Mouse (Mus musculus): ENCODE data around the gene Chst3. TPM values are rescaled to one million over a fixed set of nuclear protein-coding genes. Genes with fewer than 3 reads are reported as not detected.

The Chst3 gene
- total RNA-seq (2014; rRNA removed), result 3.9 and 5.6 TPM in 2 replicates
- 0.33 and 0.61 TPM in 2 replicates for polyA plus RNA-seq (2015; fragmentation: Nextera tagmentation; extraction: Ambion mirVana)

GRCm38 (mm10) chr10:60218591-60219499, at the start of gene Chst3:
TSS of gene Chst3 (minus strand) at chr10:60219260.
- 0 out of 2 replicates have a peak, but pooled peaks have one; percentile 28 for TF ChIP-seq CTCF (IDR thresholded peaks at IDR 0.05; ENCODE audit: low read depth)
- Histone ChIP-seq H3K27ac (ENCODE audit: low read depth, low read length) (peak within 1 kb of the TSS; percentile 45; the same call in 1 of the 2 replicates), H3K4me3 (ENCODE audit: low read depth, low read length) (peak within 1 kb of the TSS; percentile 56), H3K4me2 (ENCODE audit: low read depth) (peak within 1 kb of the TSS; percentile 98), H3K9ac (peak within 1 kb of the TSS; percentile 45), H3K36me3 (ENCODE audit: insufficient read depth) (no peaks in the 10 kb centered on the region), H3K27me3 (ENCODE audit: insufficient read depth, low read length) (no peaks in the 10 kb centered on the region), H3K9me3 (ENCODE audit: low read length) (no peaks in the 10 kb centered on the region), H3K4me1 (ENCODE audit: insufficient read depth) (0 out of 2 replicates have a peak, but pooled peaks cover 5% of the 10 kb centered on the region)
- ATAC-seq, result peak; percentile 74
- WGBS, result 1% methylated on average over 64 of the region's 83 CpGs
- peak; percentile 40 for DNase-seq

DNA sequence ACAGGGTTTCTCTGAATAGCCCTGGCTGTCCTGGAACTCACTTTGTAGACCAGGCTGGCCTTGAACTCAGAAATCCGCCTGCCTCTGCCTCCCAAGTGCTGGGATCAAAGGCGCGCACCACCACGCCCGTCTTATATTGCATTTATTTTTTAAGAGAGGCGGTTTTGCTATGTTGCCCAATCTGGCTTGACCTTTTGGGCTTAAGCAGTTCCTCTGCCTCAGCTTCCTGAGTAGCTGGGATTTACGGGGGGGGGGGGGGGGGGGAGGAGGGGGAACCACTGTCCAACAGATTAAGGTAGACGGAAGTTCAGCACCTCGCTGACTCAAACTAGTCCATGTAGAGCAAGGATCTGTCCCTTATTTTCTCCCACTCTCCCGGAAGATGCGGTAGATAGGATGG, 49.7 kb upstream of the Chst3 start:
- ATAC-seq (no peak), DNase-seq (no peak)
- Histone ChIP-seq H3K9ac (no peak overlapping the region), H3K4me1 (ENCODE audit: insufficient read depth) (no peaks in the 10 kb centered on the region), H3K9me3 (ENCODE audit: low read length) (no peaks in the 10 kb centered on the region), H3K27ac (ENCODE audit: low read depth, low read length) (no peak overlapping the region), H3K4me3 (ENCODE audit: low read depth, low read length) (no peak overlapping the region), H3K27me3 (ENCODE audit: insufficient read depth, low read length) (no peaks in the 10 kb centered on the region), H3K4me2 (ENCODE audit: low read depth) (no peak overlapping the region), H3K36me3 (ENCODE audit: insufficient read depth) (no peaks in the 10 kb centered on the region)
- no peak for TF ChIP-seq CTCF (IDR thresholded peaks at IDR 0.05; ENCODE audit: low read depth)
- 95% methylated on average over 10 of the region's 11 CpGs for WGBS

DNA sequence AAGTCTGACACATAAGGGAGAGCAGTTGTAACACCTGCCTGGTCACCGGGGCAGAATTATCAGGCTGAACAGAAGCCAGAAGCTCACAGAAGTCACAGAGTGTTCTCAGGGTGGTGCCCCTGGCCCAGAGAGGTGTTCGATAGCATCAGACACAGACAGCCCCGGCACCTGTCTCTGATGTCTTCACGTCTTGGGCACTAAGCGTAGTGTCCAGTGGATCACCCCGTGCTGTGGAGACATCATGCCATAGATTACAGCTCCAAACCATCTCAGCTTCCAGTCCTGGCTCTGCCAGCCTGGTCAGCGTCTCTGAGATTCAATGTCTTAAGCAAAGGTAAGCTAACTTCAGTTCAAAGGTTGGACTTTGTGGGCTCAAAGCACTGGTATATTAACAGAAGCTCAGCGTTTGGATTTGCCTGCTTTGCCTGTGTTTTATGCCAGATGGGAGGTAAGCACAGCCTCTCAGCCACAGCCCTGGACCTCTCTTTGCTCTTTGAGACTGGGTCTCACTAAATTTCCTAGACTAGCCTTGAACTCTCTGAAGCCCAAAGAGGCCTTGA, 47.9 kb upstream of the Chst3 start:
- no peaks in the 10 kb centered on the region for H3K9me3 ChIP-seq (ENCODE audit: low read length)
- no peak for ATAC-seq
- 0 out of 2 replicates have a peak, but pooled peaks cover 3% of the 10 kb centered on the region for H3K4me1 ChIP-seq (ENCODE audit: insufficient read depth)
- no peak overlapping the region for H3K4me3 ChIP-seq (ENCODE audit: low read depth, low read length)
- TF ChIP-seq CTCF (IDR thresholded peaks at IDR 0.05; ENCODE audit: low read depth), result no peak
- no peak overlapping the region for H3K9ac ChIP-seq
- no peak for DNase-seq
- 90% methylated on average over 8 of the region's 8 CpGs for WGBS
- H3K36me3 ChIP-seq (ENCODE audit: insufficient read depth), result no peaks in the 10 kb centered on the region
- H3K27me3 ChIP-seq (ENCODE audit: insufficient read depth, low read length), result no peaks in the 10 kb centered on the region
- H3K27ac ChIP-seq (ENCODE audit: low read depth, low read length), result no peak overlapping the region
- H3K4me2 ChIP-seq (ENCODE audit: low read depth), result no peak overlapping the region

- peak; percentile 62 for ATAC-seq
- 0 out of 2 replicates have a peak, but pooled peaks cover 3% of the 10 kb centered on the region for H3K4me1 ChIP-seq (ENCODE audit: insufficient read depth)
- H3K4me2 ChIP-seq (ENCODE audit: low read depth), result no peak overlapping the region
- H3K9ac ChIP-seq, result no peak overlapping the region
- no peak overlapping the region for H3K4me3 ChIP-seq (ENCODE audit: low read depth, low read length)
- TF ChIP-seq CTCF (IDR thresholded peaks at IDR 0.05; ENCODE audit: low read depth), result no peak
- no peaks in the 10 kb centered on the region for H3K9me3 ChIP-seq (ENCODE audit: low read length)
- no peaks in the 10 kb centered on the region for H3K27me3 ChIP-seq (ENCODE audit: insufficient read depth, low read length)
- H3K27ac ChIP-seq (ENCODE audit: low read depth, low read length), result no peak overlapping the region
- peak; percentile 56 for DNase-seq
- 50% methylated on average over 10 of the region's 10 CpGs for WGBS
- H3K36me3 ChIP-seq (ENCODE audit: insufficient read depth), result no peaks in the 10 kb centered on the region
Measured at GRCm38 (mm10) chr10:60265252-60265651, 46.2 kb upstream of the Chst3 start.

DNA sequence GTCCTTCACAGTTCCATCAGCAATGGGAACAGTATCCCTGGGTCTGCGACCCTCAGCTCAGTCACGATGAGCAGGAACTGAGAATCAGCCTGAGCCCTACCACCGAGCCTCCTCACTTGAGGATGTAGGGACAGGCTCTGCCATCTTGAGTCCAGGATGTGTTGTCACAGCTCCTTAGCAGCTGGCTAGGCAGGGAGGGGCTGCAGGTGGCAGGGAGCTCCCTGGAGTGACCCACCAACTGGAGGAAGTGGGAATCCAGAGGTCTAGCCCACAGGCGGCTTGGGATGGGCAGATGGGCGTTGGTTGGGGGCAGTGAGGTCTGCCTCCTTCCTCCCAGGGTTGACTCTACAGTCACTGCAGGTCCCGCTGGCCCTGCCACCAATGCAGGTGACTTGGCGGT, 44.3 kb upstream of the Chst3 start:
- 0 out of 2 replicates have a peak, but pooled peaks cover 3% of the 10 kb centered on the region for H3K4me1 ChIP-seq (ENCODE audit: insufficient read depth)
- no peak for TF ChIP-seq CTCF (IDR thresholded peaks at IDR 0.05; ENCODE audit: low read depth)
- DNase-seq (no peak), ATAC-seq (no peak)
- H3K4me3 ChIP-seq (ENCODE audit: low read depth, low read length), result no peak overlapping the region
- H3K27ac ChIP-seq (ENCODE audit: low read depth, low read length), result no peak overlapping the region
- no peak overlapping the region for H3K4me2 ChIP-seq (ENCODE audit: low read depth)
- no peaks in the 10 kb centered on the region for H3K9me3 ChIP-seq (ENCODE audit: low read length)
- H3K9ac ChIP-seq, result no peak overlapping the region
- 94% methylated on average over 7 of the region's 7 CpGs for WGBS
- H3K36me3 ChIP-seq (ENCODE audit: insufficient read depth), result no peaks in the 10 kb centered on the region
- no peaks in the 10 kb centered on the region for H3K27me3 ChIP-seq (ENCODE audit: insufficient read depth, low read length)

DNA sequence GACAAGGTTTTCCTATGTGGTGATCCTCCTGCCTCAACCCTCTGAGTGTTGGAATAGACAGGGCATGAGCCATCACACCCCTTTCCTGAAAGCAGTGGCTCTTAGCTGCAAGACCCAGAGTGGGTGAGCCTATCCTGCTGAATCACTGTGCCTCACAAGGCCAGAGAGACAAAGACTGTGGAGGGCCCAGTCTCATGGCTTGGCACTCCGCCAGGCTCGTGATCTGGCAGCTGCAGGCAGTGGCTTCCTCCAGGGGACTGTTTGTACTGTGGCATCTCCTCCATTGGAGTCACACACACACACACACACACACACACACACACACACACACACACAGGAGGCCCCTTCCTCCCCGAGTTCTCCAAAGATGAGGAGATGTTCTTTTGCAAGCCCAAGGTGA, 43.3 kb upstream of the Chst3 start:
- Histone ChIP-seq H3K9me3 (ENCODE audit: low read length) (no peaks in the 10 kb centered on the region), H3K36me3 (ENCODE audit: insufficient read depth) (no peaks in the 10 kb centered on the region), H3K27ac (ENCODE audit: low read depth, low read length) (peak overlapping the region; percentile 57; the same call in 1 of the 2 replicates), H3K9ac (no peak overlapping the region), H3K4me2 (ENCODE audit: low read depth) (no peak overlapping the region), H3K27me3 (ENCODE audit: insufficient read depth, low read length) (no peaks in the 10 kb centered on the region), H3K4me3 (ENCODE audit: low read depth, low read length) (no peak overlapping the region), H3K4me1 (ENCODE audit: insufficient read depth) (0 out of 2 replicates have a peak, but pooled peaks cover 3% of the 10 kb centered on the region)
- ATAC-seq (peak; percentile 91), DNase-seq (peak; percentile 82)
- 29% methylated on average over 3 of the region's 3 CpGs for WGBS
- TF ChIP-seq CTCF (IDR thresholded peaks at IDR 0.05; ENCODE audit: low read depth), result no peak

GRCm38 (mm10) chr10:60261530-60261929, 42.5 kb upstream of the Chst3 start:
- Histone ChIP-seq H3K36me3 (ENCODE audit: insufficient read depth) (no peaks in the 10 kb centered on the region), H3K9ac (no peak overlapping the region), H3K27ac (ENCODE audit: low read depth, low read length) (no peak overlapping the region), H3K27me3 (ENCODE audit: insufficient read depth, low read length) (no peaks in the 10 kb centered on the region), H3K4me1 (ENCODE audit: insufficient read depth) (0 out of 2 replicates have a peak, but pooled peaks cover 3% of the 10 kb centered on the region), H3K4me3 (ENCODE audit: low read depth, low read length) (no peak overlapping the region), H3K9me3 (ENCODE audit: low read length) (no peaks in the 10 kb centered on the region), H3K4me2 (ENCODE audit: low read depth) (no peak overlapping the region)
- 38% methylated on average over 5 of the region's 5 CpGs for WGBS
- ATAC-seq (no peak), DNase-seq (no peak)
- TF ChIP-seq CTCF (IDR thresholded peaks at IDR 0.05; ENCODE audit: low read depth), result no peak

Measured in forebrain, postnatal 0 days (tissue).